Mouse (Mus musculus) thymus, postnatal 10 days (tissue): ENCODE measurements at regions not wholly inside any gene's neighbourhood (a gene's known extent, or its start where the extent isn't known, plus 50 kb on each side); places are given as distances from the start of the nearest gene placed in this dataset.

ENCODE experiments used
- DNase-seq, 2 experiments: peaks; one replicate each; pipeline ENCODE4 v3.0.0; 2021; ENCODE audit warnings: low spot score in 2 of 2

DNA sequence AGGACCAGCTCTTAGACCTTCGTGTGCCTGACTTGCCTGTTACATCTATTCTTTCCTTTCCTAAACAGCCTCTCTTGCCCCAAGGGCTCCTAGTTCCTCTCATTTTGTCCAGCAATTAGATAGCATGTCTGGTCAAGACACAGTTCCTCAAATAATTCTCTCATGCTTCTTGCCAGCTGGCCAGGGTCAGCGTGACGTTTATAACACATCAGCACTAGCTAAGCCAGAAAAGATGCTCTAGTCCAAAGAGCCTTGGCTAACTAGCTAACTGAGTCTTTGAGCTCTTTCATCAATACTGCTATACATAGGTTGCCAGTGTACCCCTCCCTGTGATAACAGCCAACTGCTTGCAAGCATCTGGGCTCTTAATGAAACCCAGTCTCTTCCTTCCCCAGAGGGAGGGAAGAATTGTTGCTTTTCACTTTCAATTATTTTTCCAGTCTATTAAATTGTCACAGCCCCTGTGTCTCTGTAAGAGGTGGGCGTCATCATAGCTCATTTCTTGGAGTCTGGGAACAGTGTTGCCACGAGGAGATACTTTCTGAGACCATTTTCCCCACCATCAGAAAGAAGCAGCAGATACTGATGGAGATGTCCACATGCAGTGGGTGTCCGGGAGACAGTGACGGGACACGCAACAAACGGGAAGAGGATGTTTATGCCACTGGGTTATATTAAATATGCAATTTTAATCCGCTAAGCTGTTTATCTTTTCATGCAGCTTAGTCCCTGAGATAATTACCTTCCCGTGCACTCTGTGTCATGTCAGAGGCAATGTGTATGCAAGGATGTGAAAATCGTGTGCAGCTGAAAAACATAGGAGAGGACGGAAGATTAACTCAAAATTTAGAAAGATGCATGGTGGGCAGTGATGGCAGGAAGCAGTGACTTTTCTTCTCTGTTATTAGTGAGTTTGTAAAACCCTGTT is 250.1 kb upstream of the Nmur2 start:
- DNase-seq = no peak

DNA sequence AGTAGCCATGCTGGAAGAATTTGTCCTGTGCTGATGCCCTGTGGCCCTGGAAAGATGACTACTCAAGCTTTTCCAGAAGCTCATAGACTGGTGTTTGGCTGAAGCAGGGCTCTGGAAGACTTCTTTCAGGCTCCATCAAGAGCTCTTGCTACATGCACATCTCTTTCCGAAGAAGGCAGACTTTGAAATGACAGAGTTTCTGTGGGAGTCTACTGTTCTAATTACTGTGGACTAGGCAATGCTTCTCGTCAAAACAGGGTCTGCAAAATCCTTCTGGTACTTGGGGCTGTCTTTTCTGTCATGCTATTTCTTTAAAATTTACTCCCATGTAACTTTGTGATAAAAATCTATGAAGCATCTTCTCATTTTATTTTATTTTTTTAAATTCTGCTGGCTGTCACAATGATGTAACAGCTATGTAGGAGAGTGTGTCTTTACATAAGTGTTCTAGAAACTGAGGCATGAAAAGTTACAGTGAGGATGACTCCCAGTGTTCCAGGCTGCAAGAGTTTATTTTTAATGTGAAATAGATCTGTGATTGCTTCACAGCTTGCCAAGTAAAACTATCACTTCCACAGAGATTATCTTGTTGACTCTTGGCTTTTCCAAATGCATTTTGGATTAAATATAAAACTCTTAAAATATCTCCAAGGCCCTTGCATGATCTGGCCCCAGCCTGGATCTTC is 244.9 kb upstream of the Nmur2 start:
- DNase-seq = no peak

DNA sequence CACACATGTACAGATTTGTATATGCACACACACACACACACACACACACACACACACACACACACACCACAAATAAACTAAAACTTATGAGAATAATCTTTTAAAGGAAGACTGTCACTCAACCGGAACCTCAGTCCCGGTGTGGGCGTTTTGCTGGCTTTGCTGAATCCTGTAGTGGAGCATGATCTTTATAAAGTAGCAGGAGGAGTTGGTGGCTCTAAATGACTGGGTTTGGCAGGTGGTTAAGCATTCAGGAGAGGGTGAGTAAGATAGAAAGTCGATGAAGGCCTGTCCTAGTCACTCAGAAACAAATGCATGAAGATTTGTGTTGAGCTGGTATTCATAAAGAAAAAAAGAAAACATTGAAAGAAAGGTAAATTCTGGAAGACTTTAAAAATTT is 240.4 kb upstream of the Nmur2 start:
- DNase-seq = no peak

DNA sequence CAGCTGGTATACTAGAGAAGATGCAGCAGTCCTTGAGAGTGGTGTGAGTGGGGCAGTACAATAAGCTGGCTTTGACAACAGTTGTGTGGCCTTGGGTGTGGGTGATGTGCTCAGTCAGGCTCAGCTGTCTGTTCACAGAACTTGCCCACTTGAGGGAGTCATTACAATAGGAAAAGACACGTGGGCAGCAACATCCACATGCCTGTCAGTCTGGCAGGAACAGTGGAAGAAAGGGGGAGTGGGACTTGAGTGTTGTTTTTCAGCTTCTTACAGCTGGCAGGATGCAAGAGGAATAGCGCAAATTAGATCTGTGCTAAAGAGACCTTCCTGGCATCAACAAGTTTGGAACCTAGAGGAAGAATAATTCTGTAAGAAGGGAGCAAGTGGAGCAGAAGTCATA is 239.4 kb upstream of the Nmur2 start:
- no peak for DNase-seq

DNA sequence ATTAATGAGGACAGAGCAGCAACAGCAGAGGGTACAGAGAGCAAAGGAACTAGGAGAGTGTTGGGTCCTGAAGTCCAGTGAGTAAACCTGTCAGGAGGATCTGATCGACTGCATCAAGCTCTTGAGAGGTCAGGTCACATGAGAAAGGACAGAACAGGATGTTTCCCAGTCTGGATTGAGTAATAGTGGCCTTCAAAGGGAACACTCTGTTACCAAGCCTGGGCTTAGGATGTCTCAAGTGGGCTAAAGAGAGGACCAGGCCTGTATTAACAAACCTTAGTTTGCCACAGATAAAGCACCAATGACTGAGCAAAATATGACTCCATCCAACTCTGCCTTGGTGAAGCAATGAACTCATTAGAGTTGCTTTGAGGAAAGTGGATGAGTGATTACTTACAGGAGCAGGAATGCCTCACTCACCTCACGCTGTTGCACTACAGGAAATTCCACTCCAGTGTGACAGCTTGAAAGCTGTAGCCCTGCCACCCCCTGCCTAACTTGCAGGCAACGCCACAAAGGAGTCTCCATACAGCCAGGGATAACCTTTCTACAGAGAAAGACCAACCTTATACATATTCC is 229.2 kb upstream of the Nmur2 start:
- no peak for DNase-seq

DNA sequence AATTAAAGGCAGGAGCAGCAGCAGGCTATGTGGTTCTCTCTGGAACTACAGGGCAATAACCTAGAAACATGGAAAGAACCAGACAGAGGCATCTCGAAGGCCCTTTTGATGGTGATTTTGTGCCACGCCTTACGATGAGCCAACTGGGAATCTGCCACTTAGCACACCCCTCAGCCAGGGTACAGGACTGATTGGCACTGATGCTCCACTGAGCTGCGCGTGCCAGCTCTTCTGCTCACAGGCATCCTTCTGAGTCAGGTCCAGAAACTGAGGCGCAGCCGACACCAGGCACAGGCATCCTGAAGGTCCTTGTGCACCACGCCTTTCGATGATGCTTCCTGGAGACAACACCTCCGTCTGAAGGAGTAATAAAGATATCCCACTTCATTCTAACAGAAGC is 221.9 kb upstream of the Nmur2 start:
- no peak for DNase-seq

DNA sequence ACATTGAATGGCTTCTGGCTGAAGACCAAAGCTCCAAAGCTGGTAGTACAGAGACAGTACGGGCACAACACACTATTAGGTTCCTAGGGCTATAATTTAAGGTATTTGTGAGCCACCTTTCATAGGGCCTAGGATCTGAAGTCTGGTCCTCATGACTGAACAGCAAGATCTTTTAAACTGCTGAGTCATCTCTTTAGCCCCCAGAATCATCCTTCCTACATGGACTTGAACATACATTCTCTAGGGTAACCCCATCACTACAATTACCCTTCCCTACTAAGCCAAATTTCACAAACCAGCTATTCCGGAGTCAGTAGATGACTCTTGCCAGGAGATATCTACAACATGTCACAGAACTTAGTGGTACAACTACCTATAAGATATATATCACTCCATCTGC is 215.5 kb upstream of the Nmur2 start:
- DNase-seq = no peak

DNA sequence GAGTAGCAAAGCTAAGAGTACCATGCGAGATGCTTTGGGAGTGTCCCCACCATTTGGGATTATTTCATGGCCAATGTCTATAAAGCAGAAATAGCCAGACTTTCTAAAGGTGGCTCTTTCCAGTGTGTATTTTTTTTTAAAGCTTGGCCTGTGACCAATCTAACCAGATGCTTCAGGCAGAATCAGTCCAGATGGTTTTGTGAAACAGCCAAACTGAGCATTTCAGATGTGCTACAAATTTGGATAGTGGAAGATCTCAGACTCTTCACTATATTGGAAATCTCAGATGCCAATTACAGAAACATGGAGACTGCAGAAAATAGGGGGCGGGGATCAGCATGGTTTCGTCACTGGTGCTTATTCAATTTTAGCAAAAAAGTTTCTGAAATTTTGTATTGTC is 213.6 kb upstream of the Nmur2 start:
- no peak for DNase-seq

DNA sequence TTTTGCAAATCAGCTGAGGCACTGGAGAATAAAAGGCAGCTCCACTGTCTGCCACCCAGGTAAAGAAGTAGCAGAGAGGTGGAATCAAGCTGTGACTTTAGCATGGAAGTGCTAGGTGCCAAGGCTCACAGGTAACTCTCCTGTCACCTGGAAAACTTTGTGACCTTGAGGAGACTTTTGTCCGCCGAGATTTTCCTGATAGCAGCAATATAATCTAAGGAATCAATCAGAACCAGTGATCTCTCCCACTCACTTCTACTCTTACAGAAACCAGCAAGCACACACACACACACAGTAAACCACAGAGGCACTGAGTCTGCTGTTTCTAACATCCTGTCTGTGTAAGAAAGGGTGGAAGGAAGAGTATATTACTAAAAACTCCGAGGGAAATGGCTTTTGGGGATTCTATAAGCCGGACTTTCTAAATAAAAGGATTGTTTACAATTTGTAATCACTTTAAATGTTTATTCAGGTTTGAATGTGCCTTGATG is 206.6 kb upstream of the Nmur2 start:
- no peak for DNase-seq

DNA sequence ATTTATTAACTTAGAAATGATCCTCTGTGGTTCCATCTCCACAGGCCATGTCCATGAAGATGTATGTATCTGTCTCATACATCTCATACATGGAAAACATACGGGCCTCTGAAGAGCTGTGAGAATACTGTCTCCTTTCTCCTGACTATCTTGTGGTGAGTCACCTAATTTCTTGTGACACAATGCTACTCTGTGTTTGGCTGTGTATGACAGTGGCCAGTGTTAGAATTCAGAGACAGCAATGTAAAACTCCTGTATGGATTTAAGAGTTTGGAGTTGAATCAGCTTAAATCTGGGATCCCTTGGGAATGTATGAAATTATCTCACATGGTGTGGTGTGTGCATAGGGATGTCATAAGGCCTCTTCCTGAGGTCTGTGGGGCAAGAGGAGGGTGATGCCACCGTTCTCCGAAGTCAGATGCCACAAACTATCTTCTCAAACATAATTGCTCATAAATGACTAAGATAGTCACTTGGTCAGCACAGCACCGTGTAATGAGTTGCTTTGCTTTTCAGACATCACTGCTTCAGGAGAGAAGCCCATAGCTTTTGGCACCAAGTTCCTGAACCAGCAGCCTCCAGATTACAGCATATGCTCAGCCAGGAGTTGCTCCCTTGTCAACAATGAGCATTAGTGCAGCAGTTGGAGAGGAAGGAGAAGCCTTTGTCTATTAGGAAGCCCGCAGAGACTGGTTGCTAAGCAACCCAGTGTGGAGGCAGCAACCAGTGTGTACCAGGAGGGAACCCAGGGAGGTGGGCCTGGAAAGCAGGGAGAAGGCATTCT is 205.9 kb upstream of the Nmur2 start:
- no peak for DNase-seq

DNA sequence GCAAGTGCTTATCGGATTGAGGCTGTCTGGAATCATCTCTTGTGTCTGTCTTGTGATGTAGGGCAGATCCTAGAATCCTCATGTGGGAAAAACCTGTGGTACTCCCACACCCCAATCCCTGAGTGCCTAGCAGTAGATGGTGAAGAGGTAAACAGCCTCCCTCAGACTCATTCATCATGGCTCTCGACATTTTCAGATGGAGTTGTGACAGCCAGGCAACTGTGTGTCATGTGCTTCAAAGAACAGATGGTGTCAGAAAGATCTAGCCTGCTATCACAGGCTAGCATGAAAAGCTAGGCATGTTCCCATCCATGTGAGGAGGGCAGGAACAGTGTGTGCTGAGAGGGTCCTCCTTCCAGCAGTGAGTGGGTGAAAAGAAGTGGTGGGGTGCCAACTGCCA is 204.1 kb upstream of the Nmur2 start:
- DNase-seq = no peak

DNA sequence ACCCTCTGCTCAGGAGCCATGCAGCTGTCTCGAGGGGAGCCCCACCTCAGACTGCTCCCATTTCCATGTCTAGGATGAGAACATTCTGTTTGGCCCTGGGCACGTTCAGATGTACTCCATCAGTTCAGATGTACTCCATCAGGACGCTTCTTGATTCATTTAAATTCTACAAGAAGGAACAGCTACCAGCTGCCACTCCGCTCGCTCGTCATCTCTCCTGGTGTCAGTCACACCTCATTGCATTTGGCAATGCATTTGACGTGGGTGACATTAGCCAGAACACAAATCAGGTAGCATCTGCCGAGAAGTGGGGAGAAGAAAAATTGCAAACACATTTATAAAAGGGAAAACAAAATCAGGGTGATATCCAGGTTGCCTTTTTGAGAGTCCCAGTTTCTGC is 202.6 kb upstream of the Nmur2 start:
- DNase-seq = no peak

DNA sequence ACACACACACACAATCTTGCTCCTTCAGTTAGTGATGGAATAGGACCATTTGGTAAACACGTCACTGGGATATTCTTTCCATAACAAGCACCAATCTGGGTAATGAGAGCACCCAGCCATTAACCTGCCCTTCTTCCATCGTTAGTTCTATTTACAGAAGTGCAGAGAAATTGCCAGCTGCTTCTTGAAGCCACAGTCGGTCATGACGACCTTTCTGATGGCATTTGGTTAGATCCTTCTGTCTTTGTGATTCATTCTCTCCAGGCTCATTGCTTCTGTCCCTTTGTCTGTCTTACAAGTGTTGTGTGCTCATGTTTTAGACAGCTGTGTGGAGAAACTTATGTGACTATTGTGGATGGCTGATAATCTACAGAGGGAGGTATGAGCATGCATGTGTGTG is 197.9 kb upstream of the Nmur2 start:
- DNase-seq = no peak

DNA sequence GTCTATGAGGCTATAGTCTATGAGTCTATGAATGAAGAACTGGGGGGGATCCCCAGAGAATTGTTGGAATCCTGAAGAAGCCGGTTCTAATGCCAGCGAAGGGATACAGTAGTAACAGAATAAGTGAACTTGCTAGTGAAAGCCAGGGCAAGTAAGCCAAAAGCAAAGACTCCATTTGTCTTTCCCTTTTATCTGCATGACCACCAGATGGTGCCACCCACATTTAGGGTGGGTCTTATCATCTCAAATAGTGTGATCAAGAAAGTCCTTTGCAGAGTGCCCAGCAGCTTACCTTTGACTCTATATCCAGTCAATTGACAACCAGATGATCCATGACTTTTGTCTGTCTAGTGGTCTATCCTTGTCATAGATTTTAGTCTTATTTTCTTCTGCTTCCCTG is 184.2 kb upstream of the Nmur2 start:
- no peak for DNase-seq

DNA sequence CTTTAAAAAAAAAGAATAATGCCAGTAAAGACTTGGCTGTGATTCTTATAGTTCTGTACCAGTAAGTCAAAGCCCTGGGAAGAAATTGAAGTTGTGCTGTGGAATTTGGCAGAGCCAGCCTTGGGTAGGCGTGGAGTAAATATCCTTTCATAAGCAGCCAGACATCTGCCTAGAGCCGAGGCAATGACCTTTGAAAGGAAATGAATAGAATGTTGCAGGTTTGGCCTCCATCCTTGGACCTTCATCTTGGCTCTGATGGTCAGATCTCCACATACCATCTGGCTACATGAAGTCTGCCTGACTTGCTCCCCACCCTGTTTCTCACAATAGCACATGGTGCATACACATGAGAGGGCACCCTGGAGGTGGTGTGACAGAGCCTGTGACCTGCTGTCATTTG is 174.9 kb upstream of the Nmur2 start:
- DNase-seq = no peak

DNA sequence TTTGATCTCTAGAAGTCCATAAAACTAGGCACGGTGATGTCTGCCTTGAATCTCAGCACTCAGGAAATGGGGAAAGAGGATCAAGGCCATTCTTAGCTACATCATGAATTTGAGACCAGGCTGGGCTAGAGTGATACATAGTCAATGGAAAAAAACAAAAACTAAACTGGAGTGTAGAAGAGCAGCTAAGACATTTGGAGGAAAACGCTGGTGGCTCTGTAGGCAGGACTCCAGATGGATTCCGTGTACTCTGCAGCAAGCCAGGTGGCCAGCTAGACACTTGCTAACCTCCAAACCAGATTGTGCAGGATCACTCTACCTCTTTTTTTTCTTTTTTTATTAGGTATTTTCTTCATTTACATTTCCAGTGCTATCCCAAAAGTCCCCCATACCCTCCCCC is 161.0 kb upstream of the Nmur2 start:
- no peak for DNase-seq

DNA sequence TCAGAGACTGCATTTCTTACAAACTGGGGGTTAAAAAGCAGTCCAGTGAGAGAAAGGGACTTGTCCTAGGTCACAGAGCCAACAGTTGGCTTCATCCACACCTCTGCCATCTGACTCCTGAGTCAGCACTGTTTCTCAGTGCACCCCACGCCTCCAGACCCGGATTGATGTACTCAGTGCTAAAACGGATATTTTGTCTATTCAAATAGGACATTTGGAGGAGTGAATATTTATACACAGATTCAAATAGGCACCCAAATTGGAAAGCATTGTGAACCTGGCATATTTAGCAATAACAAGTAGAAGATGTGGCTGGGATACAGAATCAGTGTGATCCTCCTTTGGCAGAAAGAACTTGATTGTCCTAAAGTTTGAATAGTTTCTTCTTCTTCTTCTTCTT is 154.5 kb upstream of the Nmur2 start:
- no peak for DNase-seq

DNA sequence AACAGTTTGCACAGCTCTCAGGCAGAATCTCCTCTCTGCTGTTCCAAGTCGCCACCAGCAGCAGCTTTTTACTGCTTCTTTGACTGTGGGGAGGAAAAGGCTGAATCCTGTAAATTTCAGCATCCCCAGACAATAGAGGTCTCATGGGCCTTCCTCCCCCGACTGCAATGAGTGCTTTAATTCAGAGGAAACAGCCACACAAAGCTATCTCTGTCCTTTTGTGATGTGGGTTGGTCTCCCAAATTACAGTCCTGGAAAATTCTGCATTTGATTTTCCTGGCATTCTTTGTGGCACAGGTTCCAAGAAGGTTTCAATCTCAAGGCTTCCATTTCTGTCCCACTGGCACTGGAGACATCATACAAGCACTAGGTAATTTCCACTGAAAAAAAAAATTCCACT is 152.6 kb upstream of the Nmur2 start:
- DNase-seq = no peak

DNA sequence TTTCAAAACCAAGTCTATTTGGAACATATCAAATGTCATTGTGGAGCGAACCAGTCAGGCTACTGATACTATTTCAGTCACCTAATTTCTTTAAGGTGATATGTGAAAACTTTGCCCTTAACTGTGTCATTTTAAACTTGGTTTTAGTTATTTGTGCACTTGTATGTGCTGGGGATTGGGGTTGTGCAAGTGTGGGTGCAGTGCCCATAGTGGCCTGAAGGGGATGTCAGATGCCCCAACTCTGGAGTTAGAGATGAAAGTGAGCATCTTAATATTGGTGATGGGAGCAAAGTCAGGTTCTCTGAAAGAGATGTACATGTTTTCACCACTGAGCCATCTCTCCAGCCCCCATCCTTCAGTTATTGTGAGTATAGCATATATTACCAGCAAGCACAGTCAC is 133.1 kb upstream of the Nmur2 start:
- DNase-seq = no peak

DNA sequence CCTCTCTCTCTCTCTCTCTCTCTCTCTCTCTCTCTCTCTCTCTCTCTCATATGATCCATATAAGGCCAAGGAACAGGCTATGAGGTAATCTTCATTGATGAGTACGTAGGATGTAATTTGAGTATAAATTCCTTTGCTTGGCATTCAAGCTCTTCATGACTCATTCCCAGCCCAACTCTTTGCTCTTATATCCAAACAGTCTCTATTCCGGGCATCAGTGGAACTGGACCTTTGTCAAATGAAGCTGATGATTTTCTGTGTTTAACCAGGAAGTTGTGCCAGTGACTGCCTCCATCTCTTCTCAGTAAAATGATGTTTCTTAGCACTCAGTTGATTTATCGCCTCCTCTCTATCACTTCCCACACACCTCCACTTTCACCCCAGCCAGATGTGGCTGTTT is 132.4 kb upstream of the Nmur2 start:
- DNase-seq = no peak

DNA sequence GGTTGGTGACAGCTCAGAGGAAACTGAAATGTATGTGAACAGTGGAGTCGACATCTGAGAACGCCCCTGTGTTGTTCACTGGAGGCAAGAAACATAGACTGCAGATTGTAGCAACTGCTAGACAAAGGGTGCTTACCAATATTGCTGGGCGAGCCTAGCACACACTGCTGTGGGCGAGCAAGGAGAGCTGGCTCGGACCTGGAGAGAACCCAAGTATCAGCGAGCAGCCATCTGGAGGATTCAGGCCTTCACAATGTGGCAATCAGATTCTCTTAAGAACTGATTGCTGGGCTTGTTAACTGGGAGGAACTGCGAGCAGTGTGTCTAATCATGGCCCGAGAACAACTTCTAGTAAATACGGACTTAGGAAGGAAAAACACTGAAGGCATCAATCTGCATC is 128.8 kb upstream of the Nmur2 start:
- DNase-seq = no peak

DNA sequence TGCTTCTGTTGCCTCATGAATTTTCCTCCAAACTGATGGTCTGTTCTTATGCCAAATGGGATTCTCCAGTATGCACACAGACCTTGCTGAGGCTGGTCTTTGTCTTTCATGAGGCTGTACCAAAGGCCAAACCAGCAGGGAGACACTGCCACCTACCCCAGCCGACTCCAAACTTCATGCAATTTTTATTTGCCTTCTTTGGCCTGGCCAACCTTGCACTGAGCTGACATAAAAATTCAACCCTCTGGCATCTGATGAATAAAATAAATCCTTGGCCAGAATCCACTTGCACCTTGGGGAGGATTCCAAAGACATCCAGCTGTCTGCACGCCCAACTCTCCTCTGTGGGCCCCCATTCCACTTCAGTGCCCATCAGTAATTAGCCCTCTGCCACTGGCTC is 126.0 kb upstream of the Nmur2 start:
- DNase-seq = no peak
